In genomic region chr2:167630421-167630820, GRCm38 (mm10) we compare ENCODE assay signal across 9 mouse cellular contexts. TPM values are rescaled to one million over a fixed set of nuclear protein-coding genes. Genes with fewer than 3 reads are reported as not detected.
A peak's percentile ranks its signal among the peaks of the same experiment; 100 is the strongest.
DNase-seq lines count a peak whose midpoint lies in the region; ATAC-seq and TF ChIP-seq lines count a peak whose summit lies in the region.
"Had no signal": no experiment of that assay in that cellular context is flagged by ENCODE, and none has a peak within 500 bp of the region (broad histone marks: within the 10 kb centered on the region; RNA-seq: fewer than 3 reads in every experiment).

No protein-coding gene starts in this region.

- DNase-seq in CD4-positive, CD25-positive, alpha-beta regulatory T cell, adult 2 months (ENCODE audit: low read depth, low spot score) = peak; percentile 24
- DNase-seq in neural tube, embryonic 11.5 days (ENCODE audit: low spot score) = no peak
- no peak for DNase-seq in neural tube, embryonic 10.5 days (ENCODE audit: extremely low spot score, low spot score)
- DNase-seq in liver, adult 2 months (ENCODE audit: extremely low read depth, low read depth, low spot score) = no peak
- no peak for DNase-seq in gastrocnemius, postnatal 10 days
- no peak for DNase-seq in ovary, adult 18-20 months (ENCODE audit: low spot score)

- no peak for ATAC-seq in CD4-positive, CD25-positive, alpha-beta regulatory T cell, adult 4 months
- no peak for ATAC-seq in neural tube, embryonic 11.5 days (ENCODE audit: insufficient read depth, low FRiP score, low TSS enrichment)
- ATAC-seq in stomach, embryonic 16.5 days (ENCODE audit: insufficient read depth, low FRiP score) = no peak

- 0 out of 2 replicates have a peak, but pooled peaks cover 2% of the 10 kb centered on the region for H3K36me3 ChIP-seq in neural tube, embryonic 11.5 days (ENCODE audit: control insufficient read depth, insufficient read depth, low read length)
- H3K36me3 ChIP-seq in liver, adult 2 months (ENCODE audit: control insufficient read depth, insufficient read depth, low read length) = no peaks in the 10 kb centered on the region
- no peaks in the 10 kb centered on the region for H3K36me3 ChIP-seq in stomach, embryonic 16.5 days (ENCODE audit: control insufficient read depth, insufficient read depth, low read length)

- peaks cover 26% of the 10 kb centered on the region for H3K4me1 ChIP-seq in neural tube, embryonic 11.5 days (ENCODE audit: control insufficient read depth, insufficient read depth, low read length)
- peaks cover 37% of the 10 kb centered on the region for H3K4me1 ChIP-seq in liver, adult 2 months (ENCODE audit: control insufficient read depth, insufficient read depth, low read length)
- peaks cover 56% of the 10 kb centered on the region for H3K4me1 ChIP-seq in stomach, embryonic 16.5 days (ENCODE audit: control insufficient read depth, insufficient read depth, low read length)

- H3K27ac ChIP-seq in neural tube, embryonic 11.5 days (ENCODE audit: low read depth, low read length) = no peak overlapping the region
- no peak overlapping the region for H3K27ac ChIP-seq in liver, adult 2 months (replicated peaks; ENCODE audit: insufficient read depth, low read depth, low read length)
- peak overlapping the region; percentile 89 for H3K27ac ChIP-seq in stomach, embryonic 16.5 days (ENCODE audit: low read length)

- peak overlapping the region; percentile 97 for H3K4me3 ChIP-seq in neural tube, embryonic 11.5 days (ENCODE audit: low read depth, low read length)
- no peak overlapping the region for H3K4me3 ChIP-seq in liver, adult 2 months (ENCODE audit: insufficient read depth, low read depth, low read length)
- peak overlapping the region; percentile 86 for H3K4me3 ChIP-seq in stomach, embryonic 16.5 days (replicated peaks; ENCODE audit: low read length)

- TF ChIP-seq POLR2A in liver, adult 2 months (IDR thresholded peaks at IDR 0.05; ENCODE audit: extremely low read depth, insufficient read depth, low read length) = no peak

- H3K9me3 ChIP-seq in neural tube, embryonic 11.5 days (ENCODE audit: control insufficient read depth, low read length) = no peaks in the 10 kb centered on the region
- H3K9me3 ChIP-seq in stomach, embryonic 16.5 days (replicated peaks; ENCODE audit: control insufficient read depth, low read length) = no peaks in the 10 kb centered on the region

- H3K9ac ChIP-seq in neural tube, embryonic 11.5 days (ENCODE audit: low read length) = peak overlapping the region; percentile 91
- H3K9ac ChIP-seq in liver, adult 2 months (ENCODE audit: low read depth, low read length) = peak overlapping the region; percentile 46
- peak overlapping the region; percentile 98 for H3K9ac ChIP-seq in stomach, embryonic 16.5 days (ENCODE audit: low read length)

- H3K27me3 ChIP-seq in neural tube, embryonic 11.5 days (ENCODE audit: control insufficient read depth, insufficient read depth, low read length) = no peaks in the 10 kb centered on the region
- no peaks in the 10 kb centered on the region for H3K27me3 ChIP-seq in liver, adult 2 months (ENCODE audit: control insufficient read depth, insufficient read depth, low read length)
- no peaks in the 10 kb centered on the region for H3K27me3 ChIP-seq in stomach, embryonic 16.5 days (ENCODE audit: control insufficient read depth, insufficient read depth, low read length)

- peaks cover 48% of the 10 kb centered on the region for H3K79me2 ChIP-seq in liver, adult 2 months (ENCODE audit: control insufficient read depth, insufficient read depth, low read length)

- WGBS in neural tube, embryonic 11.5 days = 75% methylated on average over 5 of the region's 5 CpGs
- WGBS in liver, adult 2 months = 60% methylated on average over 5 of the region's 5 CpGs
- WGBS in stomach, embryonic 16.5 days = 62% methylated on average over 5 of the region's 5 CpGs

- TF ChIP-seq CTCF in liver, adult 2 months (IDR thresholded peaks at IDR 0.05; ENCODE audit: low read depth, low read length) = no peak

- H3K4me2 ChIP-seq in neural tube, embryonic 11.5 days (ENCODE audit: low read depth) = peak overlapping the region; percentile 71
- peak overlapping the region; percentile 96 for H3K4me2 ChIP-seq in stomach, embryonic 16.5 days (ENCODE audit: low read depth, low read length)

RNA-seq across cellular contexts. Expression of gene Ube2v1, which starts 1.5 kb away (rescaled TPM):
- polyA plus RNA-seq in CD4-positive, CD25-positive, alpha-beta regulatory T cell, adult 4 months (2017; shearing (Covaris generic)) = 100 to 1,000 TPM; 373 to 544 TPM
- 291 and 297 TPM in 2 replicates for polyA plus RNA-seq in neural tube, embryonic 11.5 days (2014; fragmentation: Nextera tagmentation; extraction: Ambion mirVana)
- 26.2 and 34.5 TPM in 2 replicates for total RNA-seq in liver, adult 2 months (2014; rRNA removed)
- polyA plus RNA-seq in liver, adult 2 months (2012; rRNA removed) = 69.9 and 75.2 TPM in 2 replicates
- polyA plus RNA-seq in stomach, embryonic 16.5 days (2015; fragmentation: Nextera tagmentation; extraction: Ambion mirVana) = 267 and 298 TPM in 2 replicates
- total RNA-seq in gastrocnemius, postnatal 10 days (2021) = 100 to 1,000 TPM; 179 to 199 TPM

RNA-seq across cellular contexts. Expression of gene Gm20431, which starts 30.9 kb away (rescaled TPM):
- not detected for polyA plus RNA-seq in CD4-positive, CD25-positive, alpha-beta regulatory T cell, adult 4 months (2017; shearing (Covaris generic))
- polyA plus RNA-seq in neural tube, embryonic 11.5 days (2014; fragmentation: Nextera tagmentation; extraction: Ambion mirVana) = 7.0 TPM in 1 of 2 replicates, not detected in the other
- not detected in 2 replicates for total RNA-seq in liver, adult 2 months (2014; rRNA removed)
- polyA plus RNA-seq in liver, adult 2 months (2012; rRNA removed) = 10.6 and 10.8 TPM in 2 replicates
- polyA plus RNA-seq in stomach, embryonic 16.5 days (2015; fragmentation: Nextera tagmentation; extraction: Ambion mirVana) = 9.2 TPM in 1 of 2 replicates, not detected in the other
- 10 to 100 TPM; 10.6 to 15.8 TPM for total RNA-seq in gastrocnemius, postnatal 10 days (2021)
- total RNA-seq: common myeloid progenitor, adult 5-6 weeks had no signal

RNA-seq across cellular contexts. Expression of gene Cebpb, which starts 58.3 kb away (rescaled TPM):
- polyA plus RNA-seq in CD4-positive, CD25-positive, alpha-beta regulatory T cell, adult 4 months (2017; shearing (Covaris generic)) = 1 to 10 TPM in 1 of 2 experiments, under 1 TPM in 1; 0.70 to 2.7 TPM
- 3.0 and 3.2 TPM in 2 replicates for polyA plus RNA-seq in neural tube, embryonic 11.5 days (2014; fragmentation: Nextera tagmentation; extraction: Ambion mirVana)
- 125 and 147 TPM in 2 replicates for total RNA-seq in liver, adult 2 months (2014; rRNA removed)
- 200 and 210 TPM in 2 replicates for polyA plus RNA-seq in liver, adult 2 months (2012; rRNA removed)
- 0.69 and 0.92 TPM in 2 replicates for polyA plus RNA-seq in stomach, embryonic 16.5 days (2015; fragmentation: Nextera tagmentation; extraction: Ambion mirVana)
- total RNA-seq in gastrocnemius, postnatal 10 days (2021) = 10 to 100 TPM; 28.0 to 64.3 TPM

RNA-seq across cellular contexts. Expression of gene Tmem189, which starts 59.2 kb away (rescaled TPM):
- polyA plus RNA-seq in CD4-positive, CD25-positive, alpha-beta regulatory T cell, adult 4 months (2017; shearing (Covaris generic)) = 10 to 100 TPM; 12.2 to 16.0 TPM
- polyA plus RNA-seq in neural tube, embryonic 11.5 days (2014; fragmentation: Nextera tagmentation; extraction: Ambion mirVana) = 40.4 and 40.9 TPM in 2 replicates
- total RNA-seq in liver, adult 2 months (2014; rRNA removed) = 4.8 and 5.8 TPM in 2 replicates
- polyA plus RNA-seq in liver, adult 2 months (2012; rRNA removed) = 19.6 and 24.8 TPM in 2 replicates
- polyA plus RNA-seq in stomach, embryonic 16.5 days (2015; fragmentation: Nextera tagmentation; extraction: Ambion mirVana) = 35.7 and 36.8 TPM in 2 replicates
- 10 to 100 TPM; 20.4 to 22.6 TPM for total RNA-seq in gastrocnemius, postnatal 10 days (2021)

Comparison
In these comparisons a context has a peak if more than half of its experiments do, and no peak if none do; other contexts are left out.
1. H3K9ac ChIP-seq: peak in every context shown above with its lines; median percentile 98 in stomach, embryonic 16.5 days; 91 in neural tube, embryonic 11.5 days; 46 in liver, adult 2 months.
2. RNA of gene Cebpb, which starts 58.3 kb away (polyA plus RNA-seq): 200 to 210 TPM in liver, adult 2 months; 3.0 to 3.2 TPM in neural tube, embryonic 11.5 days, 0.70 to 2.7 TPM in CD4-positive, CD25-positive, alpha-beta regulatory T cell, adult 4 months and 0.69 to 0.92 TPM in stomach, embryonic 16.5 days; every median in the first group is over 10 times any median in the second.